Mouse (Mus musculus) limb, embryonic 10.5 days (tissue): ENCODE measurements at regions not wholly inside any gene's neighbourhood (a gene's known extent, or its start where the extent isn't known, plus 50 kb on each side); places are given as distances from the start of the nearest gene placed in this dataset.
A peak's percentile ranks its signal among the peaks of the same experiment; 100 is the strongest.

Source experiments
- DNase-seq: peaks from one replicate; pipeline ENCODE4 v3.0.0-alpha.2; 2017; ENCODE audit warnings: low spot score
- H3K27ac ChIP-seq: fragments of 300-500 bp; sonication (generic); 2 replicates; pipeline ENCODE4 v1.5.1; 2016; ENCODE audit warnings: mild to moderate bottlenecking
- H3K27me3 ChIP-seq: fragments of 300-500 bp; sonication (generic); 2 replicates; pipeline ENCODE4 v1.6.1; 2016; ENCODE audit warnings: low read depth, mild to moderate bottlenecking; ENCODE audit not compliant: poor library complexity, severe bottlenecking
- H3K36me3 ChIP-seq: fragments of 300-500 bp; sonication (generic); 2 replicates; pipeline ENCODE4 v1.6.1; 2016; ENCODE audit warnings: mild to moderate bottlenecking, moderate library complexity
- H3K4me1 ChIP-seq: fragments of 300-500 bp; sonication (generic); 2 replicates; pipeline ENCODE4 v1.6.1; 2016
- H3K4me3 ChIP-seq: fragments of 300-500 bp; sonication (generic); 2 replicates; pipeline ENCODE4 v1.5.1; 2016; ENCODE audit warnings: mild to moderate bottlenecking, moderate library complexity
- H3K9me3 ChIP-seq: fragments of 300-500 bp; sonication (generic); replicated peaks from 2 replicates; pipeline ENCODE4 v1.6.1; 2016; ENCODE audit warnings: mild to moderate bottlenecking
- WGBS: fragments of 180-500 bp; shearing (Covaris S2); methylation state at CpG from one replicate; pipeline ENCODE4 v1.1.7; 2016; 5-methylcytosine and 5-hydroxymethylcytosine counted together

DNA sequence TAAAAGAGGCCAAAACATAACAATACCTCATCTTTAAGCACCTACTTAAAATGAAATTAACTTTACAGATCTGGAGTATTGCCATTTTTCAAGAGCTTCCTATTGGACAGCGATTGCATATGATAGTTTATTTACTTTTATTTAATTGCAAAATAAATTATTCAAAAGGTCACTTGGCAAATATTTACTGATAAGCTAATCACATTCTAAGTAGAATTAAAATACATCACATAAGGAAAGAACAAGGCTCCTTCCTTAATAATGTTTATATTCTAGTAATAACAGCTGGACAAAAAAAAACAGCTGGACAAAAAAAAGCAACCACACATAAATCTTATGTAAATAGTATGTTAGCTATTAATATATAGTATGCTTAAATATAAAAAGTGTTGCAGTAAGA lies 668.1 kb downstream of the 1700064H15Rik start:
- no peak for DNase-seq

GRCm38 (mm10) chr3:18988662-18989061 lies 639.8 kb downstream of the 1700064H15Rik start:
- no peak for DNase-seq
- 94% methylated on average over 3 of the region's 3 CpGs for WGBS

More for the DNA sequence above, 668.1 kb downstream of the 1700064H15Rik start:
- Histone ChIP-seq H3K27ac (no peak overlapping the region), H3K4me3 (no peak overlapping the region), H3K9me3 (no peaks in the 10 kb centered on the region), H3K4me1 (no peaks in the 10 kb centered on the region), H3K27me3 (no peaks in the 10 kb centered on the region), H3K36me3 (no peaks in the 10 kb centered on the region)
- WGBS = 94% methylated on average over 1 of the region's 1 CpGs

DNA sequence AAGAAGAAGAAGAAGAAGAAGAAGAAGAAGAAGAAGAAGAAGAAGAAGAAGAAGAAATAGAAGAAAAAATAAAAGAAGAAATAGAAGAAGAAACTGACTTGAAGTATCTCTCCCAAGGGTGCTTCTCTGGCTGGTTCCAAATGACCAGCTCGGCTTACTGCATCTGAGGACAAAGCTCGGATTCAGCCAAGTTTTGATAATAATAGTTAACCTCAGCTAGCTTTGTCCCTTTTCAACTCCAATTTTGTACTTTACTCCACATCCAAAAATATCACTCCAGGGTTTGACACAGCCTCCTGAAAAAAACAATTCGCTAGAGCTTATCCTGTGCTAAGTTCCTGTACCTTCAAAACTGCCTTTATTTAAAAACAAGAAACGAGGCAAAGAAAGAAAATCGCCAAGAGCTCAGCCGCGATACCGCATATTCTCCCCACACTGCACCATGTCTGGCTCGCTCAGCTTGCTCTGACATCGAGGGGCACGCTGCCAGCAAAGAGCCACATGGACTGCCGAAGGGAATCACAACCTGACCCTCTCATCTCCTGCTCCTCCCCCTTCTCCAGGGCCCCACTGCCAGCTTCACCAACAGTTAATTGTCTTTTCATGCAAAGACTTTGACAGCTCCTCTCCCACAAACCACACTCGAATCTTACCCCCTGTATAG lies 638.8 kb downstream of the 1700064H15Rik start:
- H3K36me3 ChIP-seq = no peaks in the 10 kb centered on the region
- no peak overlapping the region for H3K27ac ChIP-seq
- no peak for DNase-seq
- no peak overlapping the region for H3K4me3 ChIP-seq
- H3K4me1 ChIP-seq = no peaks in the 10 kb centered on the region
- WGBS = 73% methylated on average over 13 of the region's 13 CpGs
- no peaks in the 10 kb centered on the region for H3K27me3 ChIP-seq
- H3K9me3 ChIP-seq = no peaks in the 10 kb centered on the region

More at GRCm38 (mm10) chr3:18988662-18989061, 639.8 kb downstream of the 1700064H15Rik start:
- H3K27me3 ChIP-seq = no peaks in the 10 kb centered on the region
- no peaks in the 10 kb centered on the region for H3K4me1 ChIP-seq
- H3K4me3 ChIP-seq = no peak overlapping the region
- H3K36me3 ChIP-seq = no peaks in the 10 kb centered on the region
- no peaks in the 10 kb centered on the region for H3K9me3 ChIP-seq
- no peak overlapping the region for H3K27ac ChIP-seq

DNA sequence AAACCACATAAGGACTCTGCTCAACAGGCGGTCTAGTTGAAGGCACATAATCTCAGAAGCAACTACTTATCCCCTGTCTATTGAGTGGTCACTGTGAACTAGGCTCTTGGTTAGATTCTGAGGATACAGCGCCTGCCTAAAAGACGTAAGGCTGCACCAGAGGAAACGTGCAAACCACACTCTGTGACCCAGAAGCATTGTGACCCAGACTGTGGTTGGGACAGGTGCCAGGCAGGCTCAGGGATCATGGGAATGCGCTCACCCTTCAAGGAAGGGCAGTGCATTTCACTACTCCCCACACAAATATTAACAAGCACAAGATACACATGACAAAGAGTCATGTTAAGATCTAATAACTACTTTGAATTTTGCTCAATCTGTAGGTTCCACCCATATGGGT lies 628.3 kb downstream of the 1700064H15Rik start:
- Histone ChIP-seq H3K9me3 (no peaks in the 10 kb centered on the region), H3K36me3 (no peaks in the 10 kb centered on the region)
- WGBS = 92% methylated on average over 5 of the region's 5 CpGs

DNA sequence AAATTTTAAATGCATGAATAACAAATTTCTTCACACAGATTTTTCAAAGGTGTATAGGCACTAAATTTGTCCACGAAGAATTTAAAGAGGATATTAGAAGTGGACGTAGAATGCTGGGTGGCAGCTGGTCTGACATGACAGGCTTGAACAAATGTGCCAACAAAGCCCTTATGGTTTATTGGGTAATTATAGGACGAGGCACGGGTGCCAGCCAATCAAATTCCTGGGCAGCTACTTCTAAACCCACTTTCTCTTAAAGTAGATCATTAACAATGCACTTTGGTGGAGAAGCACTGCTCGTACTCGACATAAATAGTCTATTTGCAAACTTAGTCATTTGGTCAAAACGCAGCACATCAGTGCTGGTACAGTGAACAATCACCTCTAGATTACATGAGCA lies 626.4 kb downstream of the 1700064H15Rik start:
- no peaks in the 10 kb centered on the region for H3K36me3 ChIP-seq
- 73% methylated on average over 7 of the region's 7 CpGs for WGBS
- DNase-seq = no peak
- no peak overlapping the region for H3K4me3 ChIP-seq
- no peaks in the 10 kb centered on the region for H3K4me1 ChIP-seq
- H3K27ac ChIP-seq = no peak overlapping the region
- H3K9me3 ChIP-seq = no peaks in the 10 kb centered on the region
- H3K27me3 ChIP-seq = no peaks in the 10 kb centered on the region

More for the DNA sequence above, 628.3 kb downstream of the 1700064H15Rik start:
- Histone ChIP-seq H3K27ac (no peak overlapping the region), H3K27me3 (no peaks in the 10 kb centered on the region), H3K4me1 (no peaks in the 10 kb centered on the region), H3K4me3 (no peak overlapping the region)
- no peak for DNase-seq

- Histone ChIP-seq H3K4me3 (no peak overlapping the region), H3K36me3 (no peaks in the 10 kb centered on the region), H3K27me3 (no peaks in the 10 kb centered on the region), H3K9me3 (no peaks in the 10 kb centered on the region), H3K4me1 (no peaks in the 10 kb centered on the region), H3K27ac (no peak overlapping the region)
- WGBS = 78% methylated on average over 1 of the region's 1 CpGs
- no peak for DNase-seq
Measured at GRCm38 (mm10) chr3:19004792-19005191, 623.7 kb downstream of the 1700064H15Rik start.

DNA sequence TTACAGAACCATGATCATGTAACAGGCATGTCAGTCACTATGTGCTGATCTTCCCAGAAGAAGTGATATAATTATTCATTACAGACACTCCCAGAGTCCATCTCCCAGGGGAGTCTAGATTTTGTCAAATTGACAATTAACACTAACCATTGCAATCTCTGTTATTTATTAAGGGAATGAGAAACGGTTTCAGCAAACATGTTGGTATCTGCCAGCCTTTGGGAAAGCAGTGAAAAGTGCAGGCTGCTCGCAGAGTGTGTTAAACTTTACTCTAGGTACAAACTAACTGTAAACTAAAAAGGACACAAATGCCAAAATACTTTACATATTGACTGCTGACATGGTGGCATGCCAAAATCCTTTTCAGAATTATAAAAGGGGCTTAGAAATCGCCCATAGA lies 583.9 kb downstream of the 1700064H15Rik start:
- 76% methylated on average over 3 of the region's 3 CpGs for WGBS
- H3K9me3 ChIP-seq = no peaks in the 10 kb centered on the region

DNA sequence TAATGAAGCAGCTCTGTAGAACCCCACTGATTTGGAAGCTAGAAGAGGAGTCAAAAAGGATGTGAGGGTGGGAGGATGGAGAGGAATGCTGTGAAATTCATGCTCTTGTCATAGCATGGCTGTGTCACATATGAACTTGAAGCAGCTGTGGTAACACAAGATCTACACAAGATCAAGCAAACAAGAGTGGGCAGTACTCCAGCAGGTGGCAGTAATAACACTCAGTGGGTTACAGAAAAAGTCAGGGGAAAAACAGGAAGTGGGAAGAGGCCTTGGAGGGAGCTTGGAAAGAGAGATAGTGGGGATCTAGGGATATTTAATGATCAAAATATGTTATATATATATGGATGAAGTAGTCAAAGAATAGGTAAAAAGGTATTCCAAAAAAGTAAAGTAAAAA lies 582.5 kb downstream of the 1700064H15Rik start:
- Histone ChIP-seq H3K36me3 (no peaks in the 10 kb centered on the region), H3K27ac (no peak overlapping the region), H3K27me3 (no peaks in the 10 kb centered on the region), H3K4me3 (no peak overlapping the region), H3K9me3 (no peaks in the 10 kb centered on the region), H3K4me1 (no peaks in the 10 kb centered on the region)
- no peak for DNase-seq

More for the DNA sequence above, 583.9 kb downstream of the 1700064H15Rik start:
- Histone ChIP-seq H3K4me1 (no peaks in the 10 kb centered on the region), H3K4me3 (no peak overlapping the region), H3K27ac (no peak overlapping the region), H3K27me3 (no peaks in the 10 kb centered on the region), H3K36me3 (no peaks in the 10 kb centered on the region)
- DNase-seq = no peak

GRCm38 (mm10) chr3:19046610-19047009 lies 581.9 kb downstream of the 1700064H15Rik start:
- 81% methylated on average over 1 of the region's 1 CpGs for WGBS
- no peaks in the 10 kb centered on the region for H3K27me3 ChIP-seq
- no peak for DNase-seq
- H3K9me3 ChIP-seq = no peaks in the 10 kb centered on the region
- H3K4me3 ChIP-seq = no peak overlapping the region
- H3K27ac ChIP-seq = no peak overlapping the region
- no peaks in the 10 kb centered on the region for H3K36me3 ChIP-seq
- H3K4me1 ChIP-seq = no peaks in the 10 kb centered on the region

- no peak for DNase-seq
- Histone ChIP-seq H3K9me3 (no peaks in the 10 kb centered on the region), H3K4me1 (peaks cover 5% of the 10 kb centered on the region), H3K27me3 (no peaks in the 10 kb centered on the region), H3K27ac (no peak overlapping the region), H3K36me3 (no peaks in the 10 kb centered on the region), H3K4me3 (no peak overlapping the region)
- WGBS = 82% methylated on average over 3 of the region's 3 CpGs
Measured at GRCm38 (mm10) chr3:19055961-19056360, 572.5 kb downstream of the 1700064H15Rik start.

DNA sequence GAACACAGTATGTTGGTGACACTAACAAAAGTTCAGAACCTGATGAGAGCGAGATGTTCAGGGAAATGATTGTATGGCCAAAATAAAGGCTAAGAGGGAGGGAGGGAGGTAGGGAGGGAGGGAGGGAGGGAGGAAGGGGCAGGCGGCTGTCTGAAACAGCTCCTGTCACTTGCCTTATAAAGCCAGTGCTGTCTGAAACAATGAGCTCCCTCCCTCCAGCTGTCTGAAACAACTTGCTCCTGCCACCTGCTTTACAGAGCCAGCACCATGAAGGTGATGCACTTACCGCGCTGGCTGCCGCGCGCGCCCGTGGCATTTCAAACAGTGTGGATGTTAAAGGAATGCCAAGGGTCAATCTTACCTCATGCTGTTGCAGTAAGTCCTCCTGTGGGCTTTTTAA lies 571.9 kb downstream of the 1700064H15Rik start:
- H3K9me3 ChIP-seq = no peaks in the 10 kb centered on the region
- H3K27ac ChIP-seq = no peak overlapping the region
- no peaks in the 10 kb centered on the region for H3K27me3 ChIP-seq
- H3K4me3 ChIP-seq = no peak overlapping the region
- no peaks in the 10 kb centered on the region for H3K36me3 ChIP-seq
- H3K4me1 ChIP-seq = peaks cover 8% of the 10 kb centered on the region
- WGBS = 30% methylated on average over 9 of the region's 9 CpGs
- DNase-seq = no peak

DNA sequence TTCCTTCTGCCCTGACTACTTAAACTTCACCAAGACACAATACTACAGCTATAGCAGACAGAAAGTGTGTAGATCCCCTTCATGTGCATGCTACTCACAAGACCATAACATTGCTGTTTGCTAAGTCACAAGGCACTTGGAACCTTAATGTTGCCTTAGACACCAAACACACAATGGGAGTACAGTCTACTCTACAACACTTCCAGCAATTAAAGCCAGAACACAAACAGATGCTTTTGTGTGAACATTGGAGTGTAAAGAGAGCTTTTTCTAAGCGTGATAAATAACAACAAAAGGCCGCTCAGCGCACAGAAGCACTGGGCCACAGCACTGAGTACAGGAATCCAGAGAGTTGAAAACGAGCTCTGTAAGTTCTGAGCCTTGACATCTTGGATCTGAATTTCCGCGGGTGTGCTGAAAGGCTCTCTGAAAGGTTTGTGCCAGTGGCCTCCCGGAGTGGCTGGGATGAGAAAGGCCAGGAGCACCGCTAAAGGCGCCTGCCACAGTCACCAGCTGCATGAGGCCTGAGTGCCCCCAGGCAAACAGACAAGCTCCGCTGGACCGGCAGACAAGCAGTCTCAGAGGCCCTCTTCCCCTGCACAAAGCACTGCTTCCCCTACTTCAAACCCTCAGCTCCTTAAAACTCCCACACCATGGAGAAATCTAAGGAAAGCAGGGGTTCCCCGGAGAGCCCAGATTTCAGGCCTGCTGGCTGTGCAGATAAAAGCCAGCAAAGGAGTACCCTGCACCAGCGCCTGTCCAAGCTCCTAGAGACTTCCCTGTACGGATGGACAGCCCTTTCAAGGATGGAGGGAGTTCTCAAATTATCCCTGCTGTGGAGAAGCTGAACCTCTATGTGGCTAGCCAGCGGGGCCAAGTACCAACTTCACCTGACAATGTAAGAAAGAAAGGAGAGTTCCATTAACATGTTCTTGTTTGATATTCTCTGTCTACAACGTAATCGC lies 568.3 kb downstream of the 1700064H15Rik start:
- no peak overlapping the region for H3K4me3 ChIP-seq
- no peaks in the 10 kb centered on the region for H3K27me3 ChIP-seq
- H3K36me3 ChIP-seq = no peaks in the 10 kb centered on the region
- H3K9me3 ChIP-seq = no peaks in the 10 kb centered on the region
- peak; percentile 46 for DNase-seq
- H3K27ac ChIP-seq = peak overlapping the region; percentile 58; the same call in 1 of the 2 replicates
- H3K4me1 ChIP-seq = peaks cover 8% of the 10 kb centered on the region
- WGBS = 36% methylated on average over 17 of the region's 17 CpGs
